Comparison of ENCODE assay signal across 15 mouse cellular contexts in genomic region chr13:49175509-49175908, GRCm38 (mm10).
"Had no signal": no experiment of that assay in that cellular context is flagged by ENCODE, and none has a peak within 500 bp of the region (broad histone marks: within the 10 kb centered on the region; RNA-seq: fewer than 3 reads in every experiment).

No protein-coding gene starts in this region.

- ATAC-seq: midbrain, embryonic 13.5 days; midbrain, embryonic 15.5 days had no signal

- H3K4me3 ChIP-seq: midbrain, embryonic 10.5 days; midbrain, embryonic 13.5 days; midbrain, embryonic 15.5 days; neural tube, embryonic 12.5 days had no signal

- H3K27ac ChIP-seq: liver, embryonic 14.5 days; midbrain, embryonic 10.5 days; midbrain, embryonic 13.5 days; midbrain, embryonic 15.5 days; neural tube, embryonic 12.5 days had no signal

- H3K9me3 ChIP-seq: midbrain, embryonic 10.5 days; midbrain, embryonic 13.5 days; midbrain, embryonic 15.5 days; neural tube, embryonic 12.5 days had no signal

- H3K27me3 ChIP-seq: midbrain, embryonic 13.5 days; midbrain, embryonic 15.5 days; neural tube, embryonic 12.5 days had no signal

- H3K4me2 ChIP-seq: lung, embryonic 14.5 days; midbrain, embryonic 13.5 days; midbrain, embryonic 15.5 days; neural tube, embryonic 12.5 days had no signal

- DNase-seq: lung, adult 18-20 months; lung, embryonic 14.5 days; lung, postnatal 10 days; lung, postnatal 4 days; right cerebral cortex, postnatal 25 days; right cerebral cortex, postnatal 4 days; spleen, adult 18-20 months; thymus, adult 18-20 months; thymus, postnatal 25 days; thymus, postnatal 4 days had no signal

- H3K36me3 ChIP-seq: midbrain, embryonic 10.5 days; midbrain, embryonic 13.5 days; midbrain, embryonic 15.5 days; neural tube, embryonic 12.5 days had no signal

- H3K4me1 ChIP-seq: neural tube, embryonic 12.5 days had no signal

- H3K9ac ChIP-seq: liver, embryonic 14.5 days; lung, embryonic 14.5 days; midbrain, embryonic 13.5 days; midbrain, embryonic 15.5 days; neural tube, embryonic 12.5 days had no signal
